Mouse (Mus musculus): Measurements from ENCODE around the gene Psg27. TPM values are rescaled to one million over a fixed set of nuclear protein-coding genes. Genes with fewer than 3 reads are reported as not detected.
"Not testable (repeated sequence)": the region's sequence is repeated elsewhere in the genome, so short reads cannot be mapped to it uniquely, and the experiment has no call there.

Psg27 gene
- 0.29 and 0.44 TPM in 2 replicates for polyA plus RNA-seq (2015; fragmentation: Nextera tagmentation; extraction: Ambion mirVana)

DNA sequence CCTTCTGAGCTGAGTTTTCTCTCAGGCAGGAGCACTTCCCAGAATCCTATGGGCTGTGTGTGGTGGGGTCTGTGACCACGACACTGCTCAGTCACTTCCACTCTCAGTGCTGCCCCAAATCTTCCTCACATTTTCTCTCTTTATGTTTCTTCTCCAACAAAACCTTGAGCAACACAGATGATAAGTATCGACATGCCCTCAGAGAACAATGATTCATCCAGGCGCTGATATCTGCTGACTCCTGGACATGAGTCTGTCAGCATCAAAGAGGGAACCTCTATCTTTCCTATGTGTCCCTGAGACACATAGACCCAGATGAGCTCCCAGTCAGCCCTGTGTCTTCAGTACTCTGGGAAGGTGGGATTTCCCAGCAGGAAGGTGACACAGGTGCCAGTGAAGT lies at the start of gene Psg27:
Gene Psg27 (minus strand): TSS at position 101 of the 400 bp plus-strand sequence.
- no peak for DNase-seq (ENCODE audit: low spot score)

DNA sequence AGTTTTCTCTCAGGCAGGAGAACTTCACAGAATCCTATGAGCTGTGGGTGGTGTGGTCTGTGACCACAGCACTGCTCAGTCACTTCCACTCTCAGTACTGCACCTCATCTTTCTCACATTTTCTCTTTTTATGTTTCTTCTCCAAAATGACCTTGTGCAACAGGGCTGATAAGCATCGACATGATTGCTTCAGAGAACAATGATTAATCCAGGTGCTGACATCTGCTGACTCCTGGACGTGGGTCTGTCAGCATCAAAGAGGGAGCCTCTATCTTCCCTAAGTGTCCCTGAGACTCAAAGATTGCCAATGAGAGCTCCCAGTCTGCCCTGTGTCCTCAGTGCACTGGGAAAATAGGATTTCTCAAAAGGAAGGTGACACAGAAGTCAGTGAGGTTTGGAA lies 49.3 kb upstream of the Psg27 start, which contains the start of gene Psg23:
Gene Psg23 (minus strand): TSS at position 101 of the 400 bp plus-strand sequence.
- not testable (repeated sequence) for DNase-seq (ENCODE audit: low spot score)

GRCm38 (mm10) chr7:18559850-18560249 lies 7.3 kb downstream of the Psg27 start:
- no peak for DNase-seq (ENCODE audit: low spot score)

DNA sequence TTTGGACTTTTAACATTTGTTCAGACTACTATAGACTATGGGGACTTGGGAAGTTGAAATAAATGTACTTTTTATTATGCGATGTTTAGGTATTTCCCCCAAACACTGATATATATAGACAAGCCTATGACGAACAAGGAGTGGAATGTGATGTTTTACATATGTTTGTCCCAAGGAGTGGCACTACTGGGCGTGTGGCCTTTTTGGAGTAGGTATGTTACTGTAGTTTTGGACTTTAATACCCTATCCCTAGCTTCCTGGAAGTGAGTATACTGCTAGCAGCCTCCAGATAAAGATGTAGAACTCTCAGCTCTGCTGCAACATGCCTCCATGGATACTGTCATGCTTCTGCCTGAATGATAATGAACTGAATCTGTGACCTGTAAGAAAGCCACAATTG lies 11.4 kb downstream of the Psg27 start:
- DNase-seq (ENCODE audit: low spot score), result not testable (repeated sequence)

- no peak for DNase-seq (ENCODE audit: low spot score)
Observed at GRCm38 (mm10) chr7:18533420-18533819, 33.7 kb downstream of the Psg27 start.

DNA sequence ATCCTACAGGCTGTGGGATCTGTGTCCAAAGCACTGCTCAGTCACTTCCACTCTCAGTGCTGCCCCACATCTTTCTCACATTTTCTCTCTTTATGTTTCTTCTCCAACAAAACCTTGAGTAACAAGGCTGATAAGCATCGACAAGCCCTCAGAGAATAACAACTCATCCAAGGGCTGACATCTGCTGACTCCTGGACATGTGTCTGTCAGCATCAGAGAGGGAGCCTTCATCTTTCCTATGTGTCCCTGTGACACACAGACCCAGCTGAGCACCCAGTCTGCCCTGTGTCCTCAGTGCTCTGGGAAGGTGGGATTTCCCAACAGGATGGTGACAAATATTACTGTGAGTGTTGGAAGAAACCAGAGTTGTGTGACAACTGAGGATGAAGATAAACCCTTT lies 34.9 kb downstream of the Psg27 start, which contains the start of gene Psg25:
Gene Psg25 (minus strand): TSS at position 101 of the 400 bp plus-strand sequence.
- no peak for DNase-seq (ENCODE audit: low spot score)

DNA sequence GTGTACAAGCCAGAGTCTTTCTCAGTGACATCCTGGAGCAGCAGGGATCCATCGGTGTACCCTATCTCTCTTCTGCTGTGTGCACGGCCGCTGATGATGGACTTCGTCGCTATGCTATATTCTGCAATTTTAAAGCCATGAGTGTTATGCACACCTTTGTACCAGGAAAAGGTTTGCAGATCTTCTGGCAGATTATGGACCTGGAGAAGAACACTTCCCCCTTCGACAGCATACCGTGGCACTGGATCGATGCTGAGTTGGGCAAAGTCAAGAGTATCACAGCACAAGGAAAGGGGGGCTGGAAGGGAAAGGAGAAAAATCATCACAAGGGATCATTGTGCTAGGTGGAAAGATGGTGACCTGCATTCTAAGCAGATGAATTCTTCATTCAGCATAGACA lies 42.4 kb downstream of the Psg27 start:
- no peak for DNase-seq (ENCODE audit: low spot score)

DNA sequence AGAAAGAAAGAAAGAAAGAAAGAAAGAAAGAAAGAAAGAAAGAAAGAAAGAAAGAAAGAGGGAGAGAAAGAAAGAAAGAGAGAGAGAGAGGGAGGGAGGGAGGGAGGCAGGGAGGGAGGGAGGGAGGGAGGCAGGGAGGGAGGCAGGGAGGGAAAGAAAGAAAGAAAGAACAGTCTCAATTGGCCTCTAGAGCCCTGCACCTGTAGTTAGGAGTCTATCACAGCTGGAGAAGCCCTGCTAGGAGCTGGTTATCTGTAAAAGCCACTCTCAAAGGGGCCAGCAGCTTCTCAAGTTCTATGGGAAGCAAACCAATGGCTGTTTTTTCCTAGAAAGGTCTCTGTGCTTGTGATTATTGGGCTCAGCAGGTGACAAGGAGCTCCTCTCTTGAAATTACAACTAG lies 54.3 kb downstream of the Psg27 start:
- DNase-seq (ENCODE audit: low spot score), result not testable (repeated sequence)

DNA sequence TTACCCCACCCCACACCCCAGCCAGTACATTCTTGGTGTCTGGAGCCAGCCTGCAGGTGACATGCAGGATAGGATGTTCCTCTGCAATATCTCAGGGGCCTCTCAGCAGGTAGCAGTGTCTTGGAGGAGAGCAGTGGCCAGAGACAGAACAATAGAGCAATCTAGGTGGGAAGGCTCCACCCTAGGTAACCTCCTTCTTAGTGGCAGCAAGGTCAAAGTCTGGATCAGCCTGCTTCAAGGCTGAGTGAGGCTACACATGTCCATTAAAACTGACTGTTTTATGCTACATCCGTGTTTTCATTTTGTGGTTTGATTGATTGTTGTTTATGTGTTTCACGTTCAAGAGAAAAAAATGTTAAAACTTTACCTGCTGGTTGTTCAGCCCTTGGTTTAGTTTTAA lies 54.7 kb downstream of the Psg27 start:
- DNase-seq (ENCODE audit: low spot score), result not testable (repeated sequence)

DNA sequence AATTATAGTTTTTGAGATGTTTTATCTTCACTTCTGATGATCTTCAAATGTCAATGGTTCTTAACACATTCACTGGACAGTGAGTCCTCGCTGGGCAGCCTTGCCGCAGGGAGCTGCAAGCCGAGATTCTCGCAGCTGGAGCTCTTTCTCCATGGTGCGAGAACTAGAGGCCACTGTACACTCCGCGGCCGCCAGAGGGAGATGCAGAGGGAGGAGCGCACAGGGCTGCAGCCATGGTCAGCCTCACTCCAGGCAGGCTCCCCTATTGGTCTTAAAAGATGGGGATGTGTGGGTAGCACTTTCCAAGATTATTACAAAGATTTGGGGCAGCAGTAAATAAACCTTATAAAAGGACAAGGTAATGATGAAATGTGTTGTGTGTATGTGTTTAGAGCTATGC lies 55.6 kb downstream of the Psg27 start:
- DNase-seq (ENCODE audit: low spot score), result no peak

Other genes with a start within 250 kb of the Psg27 start
- gene Psg18, start 212.3 kb downstream of the Psg27 start, polyA plus RNA-seq (2015; fragmentation: Nextera tagmentation; extraction: Ambion mirVana), result 0.08 and 0.15 TPM in 2 replicates
- gene Psg28, start 135.3 kb downstream of the Psg27 start, polyA plus RNA-seq (2015; fragmentation: Nextera tagmentation; extraction: Ambion mirVana), result 0.06 and 0.07 TPM in 2 replicates
- not detected in 2 replicates for gene Psg26, start 83.1 kb downstream of the Psg27 start, polyA plus RNA-seq (2015; fragmentation: Nextera tagmentation; extraction: Ambion mirVana)
- gene Psg25, start 35.0 kb downstream of the Psg27 start, polyA plus RNA-seq (2015; fragmentation: Nextera tagmentation; extraction: Ambion mirVana), result 0.04 TPM in 1 of 2 replicates, not detected in the other
- gene Psg23, start 49.2 kb upstream of the Psg27 start, polyA plus RNA-seq (2015; fragmentation: Nextera tagmentation; extraction: Ambion mirVana), result 0.21 and 0.23 TPM in 2 replicates
- gene Psg21, start 89.4 kb upstream of the Psg27 start, polyA plus RNA-seq (2015; fragmentation: Nextera tagmentation; extraction: Ambion mirVana), result 0.28 TPM in 1 of 2 replicates, not detected in the other
- gene Psg20, start 118.9 kb upstream of the Psg27 start, polyA plus RNA-seq (2015; fragmentation: Nextera tagmentation; extraction: Ambion mirVana), result 0.09 TPM in 1 of 2 replicates, not detected in the other
- 0.19 and 0.23 TPM in 2 replicates for gene Psg22, start 150.8 kb upstream of the Psg27 start, polyA plus RNA-seq (2015; fragmentation: Nextera tagmentation; extraction: Ambion mirVana)
- gene Psg19, start 231.2 kb upstream of the Psg27 start, polyA plus RNA-seq (2015; fragmentation: Nextera tagmentation; extraction: Ambion mirVana), result not detected in 2 replicates